Mouse (Mus musculus) right cerebral cortex, postnatal 14 days (tissue): ENCODE results near the gene Mdk.

Experiments
- DNase-seq: peaks from one replicate; pipeline ENCODE4 v3.0.0; 2022

Gene Mdk

DNA sequence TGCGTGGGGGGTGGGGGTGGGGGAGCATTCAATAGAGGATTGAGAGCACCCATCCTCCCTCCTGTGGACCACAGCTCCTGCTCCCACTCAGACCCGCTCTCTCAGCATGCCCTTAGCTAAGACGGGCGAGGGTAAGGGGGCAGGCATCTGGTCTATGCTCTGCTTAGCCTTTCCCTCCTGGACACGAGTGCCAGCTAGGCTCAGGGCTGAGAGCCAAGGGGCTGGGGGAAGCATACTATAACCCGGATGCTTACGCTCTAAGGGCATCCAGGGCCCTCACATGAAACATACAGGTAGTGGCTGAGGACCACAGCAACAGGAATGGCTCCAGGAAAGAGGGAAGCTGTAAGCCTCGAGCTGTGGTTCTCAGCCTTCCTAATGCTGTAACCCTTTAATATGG lies 26.0 kb upstream of the Mdk start:
- DNase-seq: no peak

DNA sequence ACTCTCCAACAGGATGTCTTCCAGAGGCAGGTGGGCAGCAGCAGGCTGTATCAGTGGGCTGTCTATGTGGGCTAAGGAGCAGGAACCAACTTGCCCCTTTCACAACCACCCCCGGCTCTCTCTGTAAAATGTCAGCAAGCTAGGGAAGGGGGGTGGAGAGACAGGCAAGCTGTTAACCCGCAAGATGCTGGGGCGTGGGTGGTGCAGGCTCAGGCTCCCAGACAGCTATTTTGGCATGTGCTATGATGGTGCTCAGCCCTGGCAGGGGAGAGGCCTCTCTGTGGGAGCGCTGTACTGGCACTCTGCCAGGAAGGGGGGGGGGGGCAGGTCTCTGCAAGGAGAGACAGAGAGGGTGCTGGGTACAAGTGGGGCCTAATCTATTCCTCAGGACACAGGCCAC lies 25.0 kb upstream of the Mdk start:
- DNase-seq: peak; percentile 81

DNA sequence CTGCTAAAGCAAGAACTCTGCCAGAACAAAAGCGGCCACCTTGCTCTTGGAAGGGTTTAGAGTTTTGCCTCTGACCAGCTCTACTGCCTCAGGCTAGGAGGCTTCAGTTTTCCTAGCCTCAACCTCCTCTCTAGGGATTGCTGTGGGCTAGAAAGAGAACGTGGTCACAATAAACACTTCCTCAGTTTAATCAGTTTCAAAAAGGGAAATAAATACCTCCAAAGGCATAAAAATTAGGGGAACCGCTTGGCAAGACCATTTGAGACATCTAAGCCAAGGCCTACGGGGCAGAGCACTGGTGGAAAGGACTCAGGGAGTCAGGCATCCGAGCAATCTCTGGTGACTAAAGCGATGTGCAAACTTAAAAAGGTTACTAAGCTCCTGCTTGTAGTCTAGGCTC lies 23.8 kb upstream of the Mdk start:
- peak; percentile 3 for DNase-seq

DNA sequence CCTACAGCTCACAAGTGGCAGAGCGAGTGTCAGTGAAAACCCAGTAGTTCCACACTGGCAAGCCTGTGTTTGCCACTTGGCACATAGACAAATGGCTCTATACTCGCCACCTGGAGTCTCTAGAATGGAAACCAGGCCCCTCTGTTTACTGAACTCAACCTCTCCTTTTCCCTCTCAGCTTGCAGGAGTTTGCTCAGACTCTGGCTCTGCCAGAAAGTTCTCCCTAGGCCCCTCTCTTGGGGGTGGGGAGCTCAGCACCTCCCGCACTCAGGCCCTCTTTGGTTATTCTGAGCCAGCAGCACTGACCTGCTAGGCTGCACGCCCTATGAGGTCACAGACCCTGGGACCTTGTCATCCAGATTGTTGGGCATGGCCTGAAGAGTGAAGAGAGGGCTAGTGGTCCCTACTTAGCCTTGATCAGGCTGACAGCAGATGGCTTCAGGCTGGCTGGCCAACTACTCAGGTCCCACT lies 23.1 kb upstream of the Mdk start:
- DNase-seq: no peak

DNA sequence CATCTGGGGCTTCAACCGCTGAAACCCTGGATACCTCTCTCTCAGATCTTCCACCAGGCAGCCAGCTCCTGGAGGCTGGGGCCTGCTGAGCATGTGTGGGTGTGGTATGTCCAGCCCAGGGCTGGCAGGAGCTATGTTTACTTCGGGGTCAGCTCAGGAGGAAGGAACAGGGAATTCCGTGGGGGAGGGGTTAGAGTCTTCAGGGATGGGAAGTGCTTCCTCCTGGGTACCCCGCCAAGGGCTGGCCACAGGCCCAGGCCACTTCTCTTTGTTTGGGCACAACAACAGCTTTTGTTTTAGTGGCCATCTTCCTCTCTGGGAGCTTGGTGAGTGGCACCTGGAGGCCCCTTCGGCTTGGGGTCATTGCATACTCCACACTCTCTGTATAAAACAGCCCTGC lies 21.7 kb upstream of the Mdk start:
- no peak for DNase-seq

DNA sequence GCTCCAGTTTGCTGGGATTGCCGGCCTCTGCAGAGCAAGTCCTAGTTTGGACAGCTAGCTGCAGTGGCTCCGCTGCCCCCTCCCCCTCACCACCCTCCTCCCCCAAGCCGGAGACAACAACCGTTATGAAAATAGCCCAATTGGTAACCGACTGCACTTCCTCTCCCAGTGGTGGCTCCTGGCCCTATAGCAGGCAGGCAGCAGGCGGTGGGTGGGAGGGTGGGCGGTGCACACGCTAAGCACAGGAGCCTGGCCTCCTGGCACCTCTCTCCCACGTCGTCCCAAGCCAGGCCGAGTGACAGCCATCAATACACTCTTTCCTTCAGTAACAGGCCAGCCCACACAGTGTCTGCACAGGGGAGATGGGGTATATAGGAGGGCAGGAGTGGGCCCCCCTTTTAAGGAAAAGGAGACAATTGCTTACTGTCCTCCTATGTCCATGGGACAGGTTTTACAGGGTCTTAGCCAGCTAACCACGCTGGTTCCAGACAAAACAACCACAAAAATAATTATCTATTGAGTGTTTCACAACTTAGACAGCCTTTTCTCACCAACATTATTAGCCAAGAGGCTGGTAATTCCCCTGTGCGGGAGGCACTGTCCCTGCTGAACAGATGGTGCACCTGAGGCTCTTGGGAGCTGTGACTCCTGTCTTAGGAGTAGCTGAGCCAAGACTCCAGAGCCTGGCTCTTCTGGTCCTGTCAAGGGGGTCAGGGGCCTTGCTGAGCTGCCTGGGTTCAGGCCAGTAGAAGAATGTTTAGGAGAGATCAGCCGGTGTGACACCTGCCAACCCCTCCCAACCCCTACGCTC lies 18.4 kb upstream of the Mdk start:
- DNase-seq: no peak

DNA sequence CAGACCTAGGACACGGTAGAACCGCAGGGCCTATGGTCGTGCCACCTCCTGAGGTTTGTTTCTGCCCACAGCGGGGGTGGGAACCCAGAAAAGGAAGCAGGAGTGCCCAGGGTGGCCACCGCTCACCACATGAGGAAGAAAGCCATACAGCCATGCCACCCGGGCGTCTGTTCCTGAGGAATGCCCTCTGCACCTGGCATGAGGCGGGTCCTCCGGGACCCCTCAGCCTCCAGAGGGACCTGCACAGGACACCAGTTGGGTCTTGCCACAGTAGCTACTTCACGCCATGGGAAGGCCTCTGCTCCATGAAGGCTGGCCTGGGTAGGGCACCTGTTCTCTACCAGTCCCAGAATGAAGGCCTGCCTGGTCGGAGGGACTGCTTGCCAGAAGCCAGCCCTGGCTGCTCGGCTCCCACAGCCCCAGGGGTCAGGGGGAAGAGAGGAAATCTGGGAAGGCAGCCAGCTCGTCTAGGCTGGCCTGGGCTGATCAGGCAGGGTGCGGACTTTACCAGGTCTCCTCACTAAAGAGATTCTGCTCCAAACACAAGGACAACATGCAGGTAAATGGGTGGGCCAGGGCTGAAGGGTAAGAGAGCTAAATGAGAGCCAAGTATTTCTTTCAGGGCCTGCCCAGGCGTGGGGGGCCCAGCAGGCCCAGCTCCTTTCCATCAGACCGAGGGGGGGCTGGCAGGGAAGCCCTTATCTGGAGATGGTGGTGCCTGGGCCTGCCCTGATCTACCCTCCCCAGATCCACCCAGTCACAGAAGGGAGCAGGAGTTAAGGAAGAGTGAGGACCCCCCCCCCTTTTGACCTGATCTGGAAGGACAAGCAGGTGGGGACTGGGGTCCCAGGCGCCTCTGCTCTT lies 17.5 kb upstream of the Mdk start:
- DNase-seq: no peak

DNA sequence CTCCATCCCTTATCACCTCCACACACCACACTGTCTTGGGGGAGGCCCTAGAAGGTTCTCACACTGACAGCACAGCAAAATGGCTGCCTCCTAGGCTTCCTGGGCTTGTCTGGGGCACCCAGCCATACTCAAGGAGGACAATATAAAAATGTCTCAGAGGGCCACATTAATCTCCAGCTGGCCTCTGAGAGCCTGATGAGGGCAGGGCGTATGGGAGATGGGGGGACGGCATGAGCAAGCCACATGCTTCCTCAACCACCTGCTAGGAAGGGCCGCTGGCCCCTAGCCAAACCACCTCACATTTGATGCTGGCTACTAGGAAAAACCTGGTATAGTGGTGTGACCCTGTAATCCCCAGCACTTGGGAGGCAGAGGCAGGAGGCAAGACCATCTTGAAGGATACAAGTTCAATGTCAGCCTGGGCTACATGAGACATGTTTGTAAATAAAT lies 16.7 kb upstream of the Mdk start:
- no peak for DNase-seq

DNA sequence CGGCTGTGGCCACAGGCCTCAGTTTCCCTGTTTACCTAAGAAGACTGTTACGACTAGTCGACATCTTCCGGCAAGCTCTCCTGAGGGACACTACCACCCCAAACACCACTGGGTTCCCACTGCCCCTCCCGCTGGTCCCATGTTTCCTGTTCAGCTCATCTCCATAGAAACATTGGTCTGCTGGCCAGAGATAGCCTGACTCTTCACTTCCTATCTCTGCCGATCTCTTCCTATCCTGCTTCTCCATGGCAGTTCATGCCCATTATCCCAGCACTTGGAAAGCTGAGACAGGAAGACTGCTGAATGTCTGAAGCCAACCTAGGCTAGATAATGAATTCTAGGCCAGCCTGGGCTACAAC lies 16.0 kb upstream of the Mdk start:
- DNase-seq: no peak

DNA sequence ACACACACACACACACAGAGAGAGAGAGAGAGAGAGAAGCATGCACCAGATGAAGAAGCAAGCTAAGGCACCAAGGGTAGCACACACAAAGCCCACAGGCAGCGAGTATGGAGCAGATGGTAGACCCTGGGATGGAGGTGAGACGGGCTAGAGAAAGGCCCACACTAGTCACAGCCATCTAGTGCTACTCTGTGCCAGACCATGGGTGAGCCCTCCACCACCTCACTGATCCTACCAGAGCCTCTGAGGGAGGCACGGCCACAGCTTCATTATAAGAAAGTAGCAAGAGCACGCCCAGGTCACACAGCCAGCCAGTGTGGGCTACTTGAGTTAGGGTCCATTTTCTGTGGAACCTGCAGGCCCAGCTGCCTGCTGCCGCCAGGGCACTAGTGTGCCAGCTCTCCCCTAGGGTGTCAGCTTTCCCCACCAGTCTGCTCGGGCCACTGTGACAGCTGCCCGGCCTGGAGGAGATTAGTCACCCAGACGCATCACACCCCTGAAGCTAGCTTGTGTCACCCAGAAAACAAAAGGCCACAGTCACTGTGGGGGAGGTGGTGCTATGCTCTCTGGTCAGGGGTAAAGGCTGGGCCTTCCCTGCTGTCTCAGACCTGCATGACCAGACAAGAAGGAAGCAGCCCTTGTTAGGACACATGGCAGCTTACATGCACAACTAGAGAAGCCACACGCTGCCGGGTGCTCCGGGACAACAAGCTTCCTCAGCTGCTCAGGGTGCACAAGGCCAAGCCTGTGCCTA lies 15.5 kb upstream of the Mdk start:
- DNase-seq: no peak

DNA sequence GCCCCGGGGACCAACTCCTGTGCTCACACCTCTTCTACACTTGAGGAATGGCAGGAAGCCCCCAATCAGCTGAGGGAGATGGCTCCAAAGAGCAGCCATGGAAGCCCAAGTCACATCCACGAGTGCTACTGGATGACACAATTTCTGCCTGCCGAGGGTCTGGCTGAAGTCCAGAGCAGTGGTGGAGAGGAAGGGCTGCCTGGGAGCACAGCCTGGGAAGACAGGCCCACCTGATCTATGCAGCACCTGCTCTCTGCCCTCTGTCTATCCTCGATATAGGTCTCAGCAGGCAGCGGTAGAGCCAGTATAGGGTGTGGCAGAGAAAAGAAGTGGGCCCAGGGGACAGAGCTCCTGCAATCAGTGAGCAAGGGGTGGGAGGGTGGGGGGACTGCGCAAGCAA lies 14.7 kb upstream of the Mdk start:
- no peak for DNase-seq

DNA sequence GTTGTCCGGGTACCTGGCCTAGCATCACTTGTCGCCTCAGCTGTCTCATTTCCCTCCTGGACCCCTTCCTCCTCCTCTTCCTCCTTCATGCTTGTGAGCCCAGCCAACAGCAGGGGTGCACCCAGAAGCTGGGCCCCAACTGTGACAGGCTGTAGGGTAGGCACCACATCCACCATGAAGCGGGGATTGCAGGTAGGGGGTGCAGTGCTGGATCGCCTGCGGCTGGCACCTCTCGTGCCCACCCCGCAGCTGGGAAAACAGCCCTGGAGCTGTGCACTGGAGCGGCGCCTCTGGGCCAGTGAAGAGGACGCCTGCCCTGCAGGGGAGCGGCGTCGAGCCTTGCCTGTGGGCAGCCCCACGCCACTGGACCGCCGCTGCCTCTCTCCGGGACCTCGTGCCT lies 13.4 kb upstream of the Mdk start, which contains the start of gene Gm9821:
Gm9821 (plus strand) TSS at position 221 of the 400 bp plus-strand sequence.
- no peak for DNase-seq

DNA sequence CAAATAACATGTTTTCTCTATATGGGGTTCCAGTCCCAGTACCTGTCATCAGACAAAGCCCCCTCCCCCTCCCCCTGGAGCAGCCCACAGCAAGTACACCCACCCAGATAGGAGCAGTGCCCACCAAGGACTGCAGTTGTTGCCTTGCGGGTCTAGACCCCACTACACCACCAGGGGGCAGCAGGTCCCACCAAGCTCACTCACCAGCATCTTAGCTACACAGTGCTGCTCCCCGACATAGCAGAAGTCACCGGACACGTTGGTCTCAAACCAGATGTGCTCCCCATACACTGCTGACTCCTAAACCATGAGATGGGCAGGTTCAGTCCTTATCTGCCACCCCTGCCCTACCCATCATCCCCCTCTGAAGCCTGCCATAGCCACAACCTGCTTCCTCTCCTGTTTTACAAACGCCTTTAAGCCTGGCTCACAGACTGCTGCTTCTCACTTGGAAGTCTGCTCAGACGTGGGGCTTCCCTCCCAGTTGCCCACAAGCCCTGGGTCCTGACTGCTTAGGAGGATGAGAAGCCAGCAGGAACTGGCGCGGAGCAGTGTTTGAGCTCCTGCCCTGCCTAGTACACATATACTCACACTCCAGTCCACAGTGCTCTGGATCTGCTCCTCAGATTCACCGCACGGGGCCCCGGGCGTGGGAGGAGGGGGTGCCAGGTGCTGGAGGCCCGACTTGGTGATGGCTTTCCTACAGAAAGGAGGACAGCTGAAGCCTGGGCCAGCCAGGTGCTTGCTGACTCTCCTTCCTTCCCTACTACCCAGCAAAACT lies 12.3 kb upstream of the Mdk start:
- peak; percentile 80 for DNase-seq

DNA sequence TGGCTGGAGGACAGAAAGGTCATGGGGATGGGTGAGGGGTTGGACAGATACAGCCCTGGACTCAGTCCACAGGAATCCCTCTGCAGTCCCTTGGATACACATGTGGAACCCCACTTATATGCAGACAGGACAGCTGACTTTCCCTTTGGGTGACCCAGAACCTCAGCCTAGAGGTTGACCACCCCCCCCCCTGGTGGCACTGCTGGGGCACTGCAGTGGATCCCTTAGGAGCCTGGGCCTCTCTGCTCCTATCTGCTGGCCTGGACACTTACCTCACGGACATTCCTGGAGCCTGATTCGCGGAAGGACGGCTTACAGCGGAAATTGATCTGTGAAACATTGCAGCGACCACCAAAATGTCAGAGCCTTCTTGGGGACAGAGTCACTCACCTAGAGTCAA lies 10.3 kb upstream of the Mdk start:
- DNase-seq: no peak

DNA sequence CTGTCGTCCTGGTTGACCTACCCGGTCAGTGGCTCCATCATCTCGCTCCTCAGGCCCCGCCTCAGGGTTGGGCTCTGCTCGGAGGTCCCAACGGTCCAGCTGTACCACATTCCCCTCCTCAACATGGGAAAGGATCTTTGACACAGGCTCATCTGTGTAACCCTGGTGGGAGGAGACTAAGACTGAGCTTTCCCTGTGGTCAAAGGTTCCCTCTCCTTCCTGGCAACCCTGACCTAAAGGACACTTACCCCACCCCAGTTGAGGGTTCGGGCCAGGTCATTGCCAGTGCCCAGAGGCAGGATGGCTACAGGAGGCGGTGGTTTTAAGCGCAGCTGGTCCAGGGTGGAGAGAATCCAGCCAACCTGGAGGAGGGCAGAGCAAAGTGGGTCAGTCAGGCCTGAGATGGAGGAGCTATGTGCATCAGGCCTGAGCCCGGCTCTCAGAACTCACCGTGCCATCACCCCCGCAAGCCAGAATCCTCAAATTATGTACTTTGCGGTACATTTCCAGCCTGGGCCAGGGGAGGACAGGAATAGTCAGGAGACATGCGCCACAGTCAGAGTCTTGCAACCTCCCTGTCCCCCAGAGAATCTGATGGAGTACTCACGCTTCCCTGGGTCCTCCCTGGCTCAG lies 7.3 kb upstream of the Mdk start:
- no peak for DNase-seq

DNA sequence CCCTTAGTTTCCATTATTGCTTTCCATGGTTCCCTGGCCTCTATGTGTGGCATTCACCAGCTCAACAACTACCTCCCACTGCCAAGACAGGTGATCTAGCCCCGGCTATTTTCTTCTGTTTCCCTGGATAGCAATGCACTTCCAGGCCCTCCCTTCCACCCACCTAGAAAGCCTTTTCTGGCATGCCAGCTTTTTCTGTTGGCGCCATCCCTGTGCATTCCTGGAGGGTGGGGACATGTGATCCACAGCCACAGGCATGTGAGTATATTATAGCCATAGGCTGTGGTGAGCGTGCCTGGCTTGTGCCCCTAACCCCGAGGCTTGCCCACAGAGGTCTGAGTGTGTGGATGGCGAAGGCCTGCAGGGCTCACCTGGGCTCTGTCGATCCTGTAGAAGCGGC lies 4.1 kb upstream of the Mdk start:
- no peak for DNase-seq

DNA sequence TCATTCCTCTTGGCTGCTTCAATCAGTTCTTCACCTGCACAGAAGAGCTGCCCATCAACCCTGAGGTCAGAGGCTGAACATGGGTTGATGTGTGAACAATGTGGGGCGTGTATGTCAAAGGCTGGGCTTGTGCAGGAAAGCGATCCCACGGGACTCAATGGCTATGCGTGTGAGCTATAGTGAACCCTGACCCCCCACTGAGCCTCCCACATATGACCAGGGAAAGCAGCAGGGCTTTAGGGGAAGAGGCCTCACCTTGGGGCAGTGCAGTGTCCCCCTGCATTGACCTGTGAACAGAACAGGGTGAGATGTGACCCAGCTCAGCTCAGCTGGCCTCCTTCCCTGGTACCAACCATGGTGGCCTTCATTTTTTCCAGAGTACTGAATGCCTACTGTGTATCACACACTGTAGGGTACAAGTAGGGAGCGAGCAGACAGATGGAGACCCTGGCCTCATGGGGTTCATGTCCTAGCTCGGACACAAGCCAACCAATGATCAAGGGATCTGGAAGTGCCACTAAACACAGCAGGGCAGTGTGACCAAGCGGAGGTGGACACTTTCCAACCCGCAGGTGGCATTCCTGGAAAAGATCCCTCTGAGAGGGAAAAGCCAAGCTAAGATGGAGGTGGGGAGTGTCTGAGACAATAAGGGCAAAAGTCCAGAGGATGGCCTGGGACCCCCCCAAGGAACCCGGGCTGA lies 2.9 kb upstream of the Mdk start:
- DNase-seq: no peak

DNA sequence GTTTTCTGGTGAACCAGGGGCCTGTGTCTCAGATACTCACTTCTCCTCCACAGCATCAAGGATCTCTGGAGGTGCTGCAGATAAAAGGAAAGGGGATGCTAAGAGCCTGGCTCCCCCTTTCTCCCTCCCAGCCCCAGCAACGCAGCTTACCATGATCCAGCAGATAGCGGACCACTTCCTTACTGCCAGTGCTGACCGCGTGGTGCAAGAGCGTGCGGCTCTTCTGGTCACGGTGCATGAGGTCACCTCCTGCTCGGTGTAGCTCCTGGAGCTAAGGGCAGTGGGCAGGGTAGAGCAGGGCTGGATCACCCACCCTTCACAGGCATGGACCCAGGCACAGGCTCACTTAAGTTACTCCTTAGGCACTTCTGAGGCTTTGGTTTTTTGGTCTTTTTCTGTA lies 1.9 kb upstream of the Mdk start:
- no peak for DNase-seq

DNA sequence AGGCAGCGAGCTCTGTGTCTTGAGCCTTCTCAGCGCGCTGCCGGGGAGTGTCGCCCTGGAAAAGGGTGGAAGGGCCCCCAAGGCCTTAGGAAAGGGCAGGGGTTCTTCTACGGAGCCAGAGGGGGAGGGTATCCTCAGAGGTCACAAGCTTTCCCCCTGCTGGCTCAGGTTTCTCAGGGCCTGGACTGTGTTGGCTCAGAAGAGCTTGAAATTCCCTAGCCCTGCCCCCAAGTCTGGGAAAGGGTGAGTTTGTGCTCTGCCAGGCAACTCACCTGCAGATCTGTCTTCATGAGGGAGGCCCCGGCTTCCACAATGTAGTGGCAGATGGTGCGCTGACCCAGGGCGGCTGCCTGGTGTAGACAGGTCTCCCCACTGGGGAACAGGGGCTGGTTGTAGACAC lies 1.4 kb upstream of the Mdk start:
- no peak for DNase-seq

DNA sequence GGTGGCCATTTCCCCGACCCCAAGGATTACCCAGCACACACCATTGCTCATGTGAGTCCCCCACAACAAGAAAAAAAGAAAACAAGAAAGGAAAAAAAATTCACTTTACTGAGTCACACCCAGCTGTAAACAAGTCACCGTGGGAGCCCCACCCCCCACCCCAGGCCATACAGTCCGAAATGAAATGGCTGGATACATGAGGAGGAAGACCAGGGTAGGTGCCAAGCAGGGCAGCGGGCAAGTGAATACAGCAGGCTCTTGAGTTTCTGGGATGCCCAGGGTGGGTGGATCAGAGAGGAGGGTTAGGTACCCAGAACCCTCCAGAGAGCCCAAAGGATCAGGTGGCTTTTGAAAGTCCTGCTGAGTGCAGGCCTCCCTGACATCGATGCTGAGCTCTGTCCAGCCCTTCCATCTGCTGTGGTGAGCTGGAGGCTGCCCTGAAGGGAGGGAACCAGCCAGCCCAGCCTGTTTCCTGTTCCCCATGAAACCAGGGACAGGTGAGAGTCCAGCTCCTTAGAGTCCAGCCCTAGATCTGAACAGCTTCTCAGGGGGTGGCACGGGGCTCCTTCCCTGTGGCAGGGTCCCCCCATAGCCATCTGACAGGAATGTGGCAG lies 747 bp upstream of the Mdk start:
- DNase-seq: no peak
